Mouse (Mus musculus) spleen, adult 2 months (tissue): ENCODE results near the gene Morn4. TPM values are rescaled to one million over a fixed set of nuclear protein-coding genes. Genes with fewer than 3 reads are reported as not detected.

Source experiments
- DNase-seq, 2 experiments: peaks; one replicate each; pipeline versions ENCODE4 v3.0.0 to v3.0.0-alpha.2; 2012 to 2021; ENCODE audit warnings: low spot score in 2 of 2, low read depth in 1 of 2
- H3K27ac ChIP-seq: fragments of 200-500 bp; 2 replicates; pipeline ENCODE4 v1.5.1; 2012; ENCODE audit warnings: low read length, inconsistent platforms; ENCODE audit not compliant: insufficient read depth
- H3K27me3 ChIP-seq: fragments of 200-500 bp; 2 replicates; pipeline ENCODE4 v1.6.1; 2012; ENCODE audit warnings: mild to moderate bottlenecking, moderate library complexity, low read length, inconsistent platforms; ENCODE audit not compliant: control insufficient read depth, insufficient read depth
- H3K36me3 ChIP-seq: fragments of 200-500 bp; 2 replicates; pipeline ENCODE4 v1.6.1; 2012; ENCODE audit warnings: mild to moderate bottlenecking, low read length, inconsistent platforms; ENCODE audit not compliant: control insufficient read depth, insufficient read depth
- H3K4me1 ChIP-seq: fragments of 200-500 bp; 2 replicates; pipeline ENCODE4 v1.6.1; 2011; ENCODE audit warnings: inconsistent platforms; ENCODE audit not compliant: control insufficient read depth, insufficient read depth, insufficient read length
- H3K4me3 ChIP-seq: fragments of 200-500 bp; 2 replicates; pipeline ENCODE4 v1.5.1; 2011; ENCODE audit warnings: mild to moderate bottlenecking, inconsistent platforms; ENCODE audit not compliant: insufficient read depth, insufficient read length; ENCODE audit errors: extremely low read depth
- CTCF ChIP-seq: fragments of 200-500 bp; IDR thresholded peaks from 2 replicates; pipeline ENCODE4 v1.5.1; 2011; ENCODE audit warnings: mild to moderate bottlenecking, inconsistent platforms; ENCODE audit not compliant: insufficient read depth, insufficient read length, insufficient replicate concordance; ENCODE audit errors: extremely low read depth
- POLR2A ChIP-seq: fragments of 200-500 bp; IDR thresholded peaks from 2 replicates; pipeline ENCODE4 v1.6.1; 2011; ENCODE audit warnings: low read depth, low read length, inconsistent platforms
- WGBS: fragments of 180-500 bp; shearing (Covaris S2); methylation state at CpG from one replicate; pipeline ENCODE4 v1.1.7; 2018; 5-methylcytosine and 5-hydroxymethylcytosine counted together
- polyA plus RNA-seq: library from polyadenylated mRNA; depleted of rRNA; stranded (reverse); fragments of >200 nt; gene quantifications from 2 replicates; pipeline ENCODE4 v1.2.3, GENCODE M21; 2012

Morn4 gene
- polyA plus RNA-seq, 1 experiment = 1.0 TPM

- Histone ChIP-seq H3K27me3 (no peaks in the 10 kb centered on the region), H3K27ac (no peak overlapping the region), H3K4me3 (no peak overlapping the region), H3K4me1 (no peaks in the 10 kb centered on the region), H3K36me3 (peaks cover 24% of the 10 kb centered on the region)
- DNase-seq = no peak
- 94% methylated on average over 9 of the region's 9 CpGs for WGBS
- TF ChIP-seq POLR2A (no peak), CTCF (no peak)
These were observed 32.0 kb upstream of the Morn4 start for GRCm38 (mm10) chr19:42118142-42118541.

- H3K36me3 ChIP-seq = peaks cover 17% of the 10 kb centered on the region
- no peak overlapping the region for H3K4me3 ChIP-seq
- WGBS = 88% methylated on average over 4 of the region's 4 CpGs
- H3K4me1 ChIP-seq = no peaks in the 10 kb centered on the region
- no peak for TF ChIP-seq CTCF
- no peak for TF ChIP-seq POLR2A
- DNase-seq = no peak
- H3K27me3 ChIP-seq = no peaks in the 10 kb centered on the region
- no peak overlapping the region for H3K27ac ChIP-seq
These were observed 29.7 kb upstream of the Morn4 start for GRCm38 (mm10) chr19:42115783-42116335.

- DNase-seq = no peak
- Histone ChIP-seq H3K4me3 (no peak overlapping the region), H3K36me3 (peaks cover 15% of the 10 kb centered on the region), H3K27ac (no peak overlapping the region), H3K4me1 (no peaks in the 10 kb centered on the region), H3K27me3 (no peaks in the 10 kb centered on the region)
- 92% methylated on average over 9 of the region's 9 CpGs for WGBS
- TF ChIP-seq POLR2A (no peak), CTCF (no peak)
These were observed 18.5 kb upstream of the Morn4 start for GRCm38 (mm10) chr19:42104681-42105080.

GRCm38 (mm10) chr19:42099406-42099805 lies 13.2 kb upstream of the Morn4 start:
- H3K36me3 ChIP-seq = peaks cover 8% of the 10 kb centered on the region
- H3K4me1 ChIP-seq = no peaks in the 10 kb centered on the region
- 88% methylated on average over 3 of the region's 3 CpGs for WGBS
- H3K27ac ChIP-seq = no peak overlapping the region
- H3K27me3 ChIP-seq = no peaks in the 10 kb centered on the region
- DNase-seq = no peak
- H3K4me3 ChIP-seq = no peak overlapping the region
- no peak for TF ChIP-seq CTCF
- TF ChIP-seq POLR2A = no peak

- peaks cover 10% of the 10 kb centered on the region for H3K4me1 ChIP-seq
- no peak for TF ChIP-seq CTCF
- no peak for TF ChIP-seq POLR2A
- under 1% methylated on average over 51 of the region's 52 CpGs for WGBS
- DNase-seq = peak; percentile 14 to 26
- H3K36me3 ChIP-seq = no peaks in the 10 kb centered on the region
- peak overlapping the region; percentile 84 for H3K27ac ChIP-seq
- peak overlapping the region; percentile 74 for H3K4me3 ChIP-seq
- H3K27me3 ChIP-seq = peaks cover 6% of the 10 kb centered on the region; the same call in 1 of the 2 replicates
These were observed 4.5 kb upstream of the Morn4 start for GRCm38 (mm10) chr19:42090637-42091141.

- WGBS = under 1% methylated on average over 55 of the region's 55 CpGs
- Histone ChIP-seq H3K4me3 (peak within 1 kb of the TSS; percentile 74), H3K4me1 (peaks cover 10% of the 10 kb centered on the region), H3K36me3 (no peaks in the 10 kb centered on the region), H3K27ac (peak within 1 kb of the TSS; percentile 84), H3K27me3 (peaks cover 7% of the 10 kb centered on the region; the same call in 1 of the 2 replicates)
- DNase-seq = peak; percentile 99
- no peak for TF ChIP-seq CTCF
- peak; percentile 32 for TF ChIP-seq POLR2A
These were observed 3.8 kb upstream of the Morn4 start, which contains the start of gene Pi4k2a for GRCm38 (mm10) chr19:42089748-42090595. Pi4k2a (plus strand) TSS chr19:42090470.
